Comparison of ENCODE assay signal across 10 mouse cellular contexts in genomic region chr16:31934550-31935010, GRCm38 (mm10). TPM values are rescaled to one million over a fixed set of nuclear protein-coding genes. Genes with fewer than 3 reads are reported as not detected.
DNase-seq lines count a peak whose midpoint lies in the region; ATAC-seq and TF ChIP-seq lines count a peak whose summit lies in the region.
"Had no signal": no experiment of that assay in that cellular context is flagged by ENCODE, and none has a peak within 500 bp of the region (broad histone marks: within the 10 kb centered on the region; RNA-seq: fewer than 3 reads in every experiment).

No protein-coding gene starts in this region.

- H3K36me3 ChIP-seq in E14TG2a.4 (ENCODE audit: insufficient read depth, low read length) = no peaks in the 10 kb centered on the region
- no peaks in the 10 kb centered on the region for H3K36me3 ChIP-seq in forebrain, postnatal 0 days (ENCODE audit: insufficient read depth)
- H3K36me3 ChIP-seq in liver, embryonic 16.5 days (ENCODE audit: control insufficient read depth, insufficient read depth) = no peaks in the 10 kb centered on the region

- DNase-seq in gastrocnemius, adult 2 months = no peak
- no peak for DNase-seq in gastrocnemius, adult 18-20 months (ENCODE audit: low spot score)
- DNase-seq in forebrain, postnatal 0 days = no peak
- no peak for DNase-seq in thymus, postnatal 25 days
- DNase-seq in adrenal gland, postnatal 36 days = no peak

- H3K27ac ChIP-seq in gastrocnemius, adult 2 months = no peak overlapping the region
- peak overlapping the region; percentile 96 for H3K27ac ChIP-seq in forebrain, postnatal 0 days (ENCODE audit: low read depth, low read length)
- no peak overlapping the region for H3K27ac ChIP-seq in liver, embryonic 16.5 days (ENCODE audit: low read length)

- H3K27me3 ChIP-seq in E14TG2a.4 (ENCODE audit: insufficient read depth, low read length) = peaks cover 61% of the 10 kb centered on the region
- no peaks in the 10 kb centered on the region for H3K27me3 ChIP-seq in forebrain, postnatal 0 days (ENCODE audit: insufficient read depth, low read length)
- H3K27me3 ChIP-seq in liver, embryonic 16.5 days (ENCODE audit: control insufficient read depth, insufficient read depth, low read depth, low read length) = peaks cover 49% of the 10 kb centered on the region

- ATAC-seq in forebrain, postnatal 0 days = no peak
- no peak for ATAC-seq in liver, embryonic 16.5 days (ENCODE audit: low read depth)
- no peak for ATAC-seq in monocyte, adult 5-6 weeks (replicated peaks; ENCODE audit: insufficient number of reproducible peaks, low FRiP score, low TSS enrichment, poor library complexity, severe bottlenecking)

- peak overlapping the region; percentile 83 for H3K9ac ChIP-seq in forebrain, postnatal 0 days
- H3K9ac ChIP-seq in liver, embryonic 16.5 days (ENCODE audit: low read depth, low read length) = no peak overlapping the region

- TF ChIP-seq CTCF in gastrocnemius, adult 2 months (IDR thresholded peaks at IDR 0.05) = no peak
- TF ChIP-seq CTCF in E14TG2a.4 (conservative IDR thresholded peaks at IDR 0.05; ENCODE audit: low read length) = no peak
- TF ChIP-seq CTCF in forebrain, postnatal 0 days (IDR thresholded peaks at IDR 0.05; ENCODE audit: low read depth) = no peak

- H3K4me1 ChIP-seq in E14TG2a.4 (replicated peaks; ENCODE audit: low read depth, low read length) = peaks cover 61% of the 10 kb centered on the region
- peaks cover 20% of the 10 kb centered on the region for H3K4me1 ChIP-seq in forebrain, postnatal 0 days (ENCODE audit: insufficient read depth)
- peaks cover 8% of the 10 kb centered on the region for H3K4me1 ChIP-seq in liver, embryonic 16.5 days (ENCODE audit: control insufficient read depth, low read depth, low read length)

- peak overlapping the region; percentile 76 for H3K4me3 ChIP-seq in gastrocnemius, adult 2 months
- 0 out of 2 replicates have a peak overlapping the region, but pooled peaks have one; percentile 23 for H3K4me3 ChIP-seq in E14TG2a.4 (replicated peaks; ENCODE audit: low read length)
- peak overlapping the region; percentile 47 for H3K4me3 ChIP-seq in forebrain, postnatal 0 days (ENCODE audit: low read depth, low read length)
- H3K4me3 ChIP-seq in liver, embryonic 16.5 days (ENCODE audit: low read depth, low read length) = peak overlapping the region; percentile 4; the same call in 1 of the 2 replicates

- peak overlapping the region; percentile 97 for H3K4me2 ChIP-seq in forebrain, postnatal 0 days (ENCODE audit: low read depth)
- H3K4me2 ChIP-seq in liver, embryonic 16.5 days (ENCODE audit: low read depth, low read length) = no peak overlapping the region

- intact Hi-C loops in gastrocnemius, adult 2 months (cut with DNase I) = no loop called here

- H3K9me3 ChIP-seq in E14TG2a.4 (ENCODE audit: low read length) = no peaks in the 10 kb centered on the region
- H3K9me3 ChIP-seq in forebrain, postnatal 0 days (ENCODE audit: low read length) = no peaks in the 10 kb centered on the region
- no peaks in the 10 kb centered on the region for H3K9me3 ChIP-seq in liver, embryonic 16.5 days (replicated peaks; ENCODE audit: control insufficient read depth, low read length)

- 20% methylated on average over 13 of the region's 13 CpGs for WGBS in forebrain, postnatal 0 days
- WGBS in liver, embryonic 16.5 days (ENCODE audit: insufficient replicate concordance) = 27% methylated on average over 13 of the region's 13 CpGs

RNA-seq across cellular contexts. Expression of gene Pigz, which starts 0.9 kb away (rescaled TPM):
- total RNA-seq in gastrocnemius, adult 2 months (2021) = under 1 TPM; 0.20 to 0.71 TPM
- total RNA-seq in gastrocnemius, adult 18-20 months (2021) = 1 to 10 TPM in 1 of 2 experiments, under 1 TPM in 1; 0.33 to 1.2 TPM
- 1.4 and 4.1 TPM in 2 replicates for total RNA-seq in forebrain, postnatal 0 days (2014; rRNA removed)
- polyA plus RNA-seq in forebrain, postnatal 0 days (2015; fragmentation: Nextera tagmentation; extraction: Ambion mirVana) = 2.9 TPM in 2 replicates
- 0.37 and 0.48 TPM in 2 replicates for polyA plus RNA-seq in liver, embryonic 16.5 days (2015; fragmentation: Nextera tagmentation; extraction: Ambion mirVana)
- 1 to 10 TPM in 1 of 2 experiments, under 1 TPM in 1; 0.23 to 1.0 TPM for total RNA-seq in adrenal gland, postnatal 36 days (2021)
- 0.19 TPM in 1 of 3 replicates, not detected in the others for total RNA-seq in monocyte, adult 5-6 weeks (2017)

RNA-seq across cellular contexts. Expression of gene 0610012G03Rik, which starts 13.7 kb away (rescaled TPM):
- 10 to 100 TPM; 52.1 to 66.5 TPM for total RNA-seq in gastrocnemius, adult 2 months (2021)
- 10 to 100 TPM; 52.7 to 56.6 TPM for total RNA-seq in gastrocnemius, adult 18-20 months (2021)
- 81.0 and 95.7 TPM in 2 replicates for total RNA-seq in forebrain, postnatal 0 days (2014; rRNA removed)
- 151 and 177 TPM in 2 replicates for polyA plus RNA-seq in forebrain, postnatal 0 days (2015; fragmentation: Nextera tagmentation; extraction: Ambion mirVana)
- polyA plus RNA-seq in liver, embryonic 16.5 days (2015; fragmentation: Nextera tagmentation; extraction: Ambion mirVana) = 36.7 and 37.4 TPM in 2 replicates
- 10 to 100 TPM; 42.0 to 42.9 TPM for total RNA-seq in adrenal gland, postnatal 36 days (2021)
- 6.4 to 10.0 TPM (median 7.6 TPM) in 3 replicates for total RNA-seq in monocyte, adult 5-6 weeks (2017)

RNA-seq across cellular contexts. Expression of gene Ncbp2, which starts 13.7 kb away (rescaled TPM):
- total RNA-seq in gastrocnemius, adult 2 months (2021) = 10 to 100 TPM; 11.5 to 17.9 TPM
- total RNA-seq in gastrocnemius, adult 18-20 months (2021) = 10 to 100 TPM; 12.4 to 13.6 TPM
- total RNA-seq in forebrain, postnatal 0 days (2014; rRNA removed) = 29.9 and 39.3 TPM in 2 replicates
- polyA plus RNA-seq in forebrain, postnatal 0 days (2015; fragmentation: Nextera tagmentation; extraction: Ambion mirVana) = 66.3 and 67.1 TPM in 2 replicates
- 25.8 and 26.8 TPM in 2 replicates for polyA plus RNA-seq in liver, embryonic 16.5 days (2015; fragmentation: Nextera tagmentation; extraction: Ambion mirVana)
- 10 to 100 TPM; 52.8 to 57.9 TPM for total RNA-seq in adrenal gland, postnatal 36 days (2021)
- 25.7 to 26.9 TPM (median 26.0 TPM) in 3 replicates for total RNA-seq in monocyte, adult 5-6 weeks (2017)

RNA-seq across cellular contexts. Expression of gene Meltf, which starts 56.0 kb away (rescaled TPM):
- not detected for total RNA-seq in gastrocnemius, adult 2 months (2021)
- not detected for total RNA-seq in gastrocnemius, adult 18-20 months (2021)
- total RNA-seq in forebrain, postnatal 0 days (2014; rRNA removed) = 0.54 and 0.67 TPM in 2 replicates
- polyA plus RNA-seq in forebrain, postnatal 0 days (2015; fragmentation: Nextera tagmentation; extraction: Ambion mirVana) = 0.23 and 0.36 TPM in 2 replicates
- 0.55 TPM in 1 of 2 replicates, not detected in the other for polyA plus RNA-seq in liver, embryonic 16.5 days (2015; fragmentation: Nextera tagmentation; extraction: Ambion mirVana)
- total RNA-seq in adrenal gland, postnatal 36 days (2021) = not detected
- total RNA-seq in monocyte, adult 5-6 weeks (2017) = 0.53 TPM in 1 of 3 replicates, not detected in the others
- total RNA-seq: adrenal gland, adult 8-10 months had no signal
- polyA plus RNA-seq: C2C12 had no signal

Comparison
In these comparisons a context has a peak if more than half of its experiments do, and no peak if none do; other contexts are left out.
1. H3K4me3 ChIP-seq: peak in every context shown above with its lines; median percentile 76 in gastrocnemius, adult 2 months; 47 in forebrain, postnatal 0 days; 23 in E14TG2a.4; 4 in liver, embryonic 16.5 days.